Mouse (Mus musculus): Measurements from ENCODE around the gene Tmem265. TPM values are rescaled to one million over a fixed set of nuclear protein-coding genes. Genes with fewer than 3 reads are reported as not detected.

Gene Tmem265
- polyA plus RNA-seq (2014; fragmentation: Nextera tagmentation; extraction: Ambion mirVana), result 10.2 and 13.0 TPM in 2 replicates

- Histone ChIP-seq H3K4me3 (ENCODE audit: low read depth, low read length) (no peak within 1 kb of the TSS), H3K36me3 (ENCODE audit: control insufficient read depth, insufficient read depth, low read length) (peaks cover 32% of the 10 kb centered on the region), H3K4me2 (ENCODE audit: low read depth, low read length, severe bottlenecking) (no peak within 1 kb of the TSS), H3K4me1 (replicated peaks; ENCODE audit: control insufficient read depth, insufficient read depth, low read length) (no peaks in the 10 kb centered on the region), H3K27me3 (ENCODE audit: control insufficient read depth, insufficient read depth, low read length) (no peaks in the 10 kb centered on the region), H3K9me3 (ENCODE audit: control insufficient read depth, low read length) (no peaks in the 10 kb centered on the region), H3K9ac (ENCODE audit: low read length) (no peak within 1 kb of the TSS), H3K27ac (ENCODE audit: low read depth, low read length) (no peak within 1 kb of the TSS)
- DNase-seq (ENCODE audit: low spot score) (no peak), ATAC-seq (replicated peaks; ENCODE audit: low FRiP score) (no peak)
- 91% methylated on average over 5 of the region's 5 CpGs for WGBS
Measured at GRCm38 (mm10) chr7:127561340-127561858, at the start of gene Tmem265. Tmem265 (plus strand) TSS chr7:127561390.

- peak within 1 kb of the TSS; percentile 93 for H3K9ac ChIP-seq (ENCODE audit: low read length)
- H3K4me1 ChIP-seq (replicated peaks; ENCODE audit: control insufficient read depth, insufficient read depth, low read length), result peaks cover 5% of the 10 kb centered on the region; the same call in 1 of the 2 replicates
- H3K36me3 ChIP-seq (ENCODE audit: control insufficient read depth, insufficient read depth, low read length), result no peaks in the 10 kb centered on the region; the same call in 1 of the 2 replicates
- DNase-seq (ENCODE audit: low spot score) (peak; percentile 98), ATAC-seq (replicated peaks; ENCODE audit: low FRiP score) (peak; percentile 98)
- peak within 1 kb of the TSS; percentile 55 for H3K4me2 ChIP-seq (ENCODE audit: low read depth, low read length, severe bottlenecking)
- peak within 1 kb of the TSS; percentile 95 for H3K27ac ChIP-seq (ENCODE audit: low read depth, low read length)
- WGBS, result under 1% methylated on average over 35 of the region's 37 CpGs
- H3K9me3 ChIP-seq (ENCODE audit: control insufficient read depth, low read length), result no peaks in the 10 kb centered on the region
- peak within 1 kb of the TSS; percentile 86 for H3K4me3 ChIP-seq (ENCODE audit: low read depth, low read length)
- H3K27me3 ChIP-seq (ENCODE audit: control insufficient read depth, insufficient read depth, low read length), result no peaks in the 10 kb centered on the region
Measured at GRCm38 (mm10) chr7:127511808-127512230, 49.4 kb upstream of the Tmem265 start, which contains the start of gene Srcap. Srcap (plus strand) TSS chr7:127511983.

- peak overlapping the region; percentile 55 for H3K4me2 ChIP-seq (ENCODE audit: low read depth, low read length, severe bottlenecking)
- DNase-seq (ENCODE audit: low spot score), result peak; percentile 97
- ATAC-seq (replicated peaks; ENCODE audit: low FRiP score), result peak; percentile 78
- WGBS, result under 1% methylated on average over 57 of the region's 93 CpGs
- peak overlapping the region; percentile 95 for H3K27ac ChIP-seq (ENCODE audit: low read depth, low read length)
- H3K36me3 ChIP-seq (ENCODE audit: control insufficient read depth, insufficient read depth, low read length), result no peaks in the 10 kb centered on the region; the same call in 1 of the 2 replicates
- no peaks in the 10 kb centered on the region for H3K27me3 ChIP-seq (ENCODE audit: control insufficient read depth, insufficient read depth, low read length)
- H3K4me3 ChIP-seq (ENCODE audit: low read depth, low read length), result peak overlapping the region; percentile 86
- peaks cover 5% of the 10 kb centered on the region; the same call in 1 of the 2 replicates for H3K4me1 ChIP-seq (replicated peaks; ENCODE audit: control insufficient read depth, insufficient read depth, low read length)
- peak overlapping the region; percentile 93 for H3K9ac ChIP-seq (ENCODE audit: low read length)
- H3K9me3 ChIP-seq (ENCODE audit: control insufficient read depth, low read length), result no peaks in the 10 kb centered on the region
Measured at GRCm38 (mm10) chr7:127512231-127513015, 48.8 kb upstream of the Tmem265 start.

- Histone ChIP-seq H3K9ac (ENCODE audit: low read length) (peak overlapping the region; percentile 93), H3K27me3 (ENCODE audit: control insufficient read depth, insufficient read depth, low read length) (no peaks in the 10 kb centered on the region), H3K36me3 (ENCODE audit: control insufficient read depth, insufficient read depth, low read length) (no peaks in the 10 kb centered on the region; the same call in 1 of the 2 replicates), H3K4me2 (ENCODE audit: low read depth, low read length, severe bottlenecking) (peak overlapping the region; percentile 55), H3K27ac (ENCODE audit: low read depth, low read length) (peak overlapping the region; percentile 95; the same call in 1 of the 2 replicates), H3K4me1 (replicated peaks; ENCODE audit: control insufficient read depth, insufficient read depth, low read length) (peaks cover 5% of the 10 kb centered on the region; the same call in 1 of the 2 replicates), H3K4me3 (ENCODE audit: low read depth, low read length) (peak overlapping the region; percentile 86), H3K9me3 (ENCODE audit: control insufficient read depth, low read length) (no peaks in the 10 kb centered on the region)
- ATAC-seq (replicated peaks; ENCODE audit: low FRiP score) (no peak), DNase-seq (ENCODE audit: low spot score) (no peak)
- 56% methylated on average over 8 of the region's 8 CpGs for WGBS
Measured at GRCm38 (mm10) chr7:127513016-127513390, 48.2 kb upstream of the Tmem265 start.

GRCm38 (mm10) chr7:127513781-127514180, 47.4 kb upstream of the Tmem265 start:
- ATAC-seq (replicated peaks; ENCODE audit: low FRiP score) (no peak), DNase-seq (ENCODE audit: low spot score) (no peak)
- H3K4me1 ChIP-seq (replicated peaks; ENCODE audit: control insufficient read depth, insufficient read depth, low read length), result peaks cover 5% of the 10 kb centered on the region; the same call in 1 of the 2 replicates
- no peaks in the 10 kb centered on the region for H3K27me3 ChIP-seq (ENCODE audit: control insufficient read depth, insufficient read depth, low read length)
- no peak overlapping the region for H3K27ac ChIP-seq (ENCODE audit: low read depth, low read length)
- H3K4me2 ChIP-seq (ENCODE audit: low read depth, low read length, severe bottlenecking), result peak overlapping the region; percentile 55; the same call in 1 of the 2 replicates
- 92% methylated on average over 3 of the region's 3 CpGs for WGBS
- H3K36me3 ChIP-seq (ENCODE audit: control insufficient read depth, insufficient read depth, low read length), result no peaks in the 10 kb centered on the region; the same call in 1 of the 2 replicates
- no peaks in the 10 kb centered on the region for H3K9me3 ChIP-seq (ENCODE audit: control insufficient read depth, low read length)
- no peak overlapping the region; the same call in 1 of the 2 replicates for H3K4me3 ChIP-seq (ENCODE audit: low read depth, low read length)
- H3K9ac ChIP-seq (ENCODE audit: low read length), result no peak overlapping the region

- H3K9ac ChIP-seq (ENCODE audit: low read length), result no peak overlapping the region
- no peaks in the 10 kb centered on the region for H3K9me3 ChIP-seq (ENCODE audit: control insufficient read depth, low read length)
- DNase-seq (ENCODE audit: low spot score), result no peak
- H3K27ac ChIP-seq (ENCODE audit: low read depth, low read length), result no peak overlapping the region
- no peak overlapping the region for H3K4me3 ChIP-seq (ENCODE audit: low read depth, low read length)
- H3K36me3 ChIP-seq (ENCODE audit: control insufficient read depth, insufficient read depth, low read length), result peaks cover 4% of the 10 kb centered on the region; the same call in 1 of the 2 replicates
- H3K4me2 ChIP-seq (ENCODE audit: low read depth, low read length, severe bottlenecking), result no peak overlapping the region
- peaks cover 5% of the 10 kb centered on the region; the same call in 1 of the 2 replicates for H3K4me1 ChIP-seq (replicated peaks; ENCODE audit: control insufficient read depth, insufficient read depth, low read length)
- ATAC-seq (replicated peaks; ENCODE audit: low FRiP score), result no peak
- no peaks in the 10 kb centered on the region for H3K27me3 ChIP-seq (ENCODE audit: control insufficient read depth, insufficient read depth, low read length)
- 94% methylated on average over 7 of the region's 7 CpGs for WGBS
Measured at GRCm38 (mm10) chr7:127515846-127516245, 45.3 kb upstream of the Tmem265 start.

GRCm38 (mm10) chr7:127516344-127516743, 44.8 kb upstream of the Tmem265 start:
- H3K4me3 ChIP-seq (ENCODE audit: low read depth, low read length), result no peak overlapping the region
- no peak for DNase-seq (ENCODE audit: low spot score)
- H3K9ac ChIP-seq (ENCODE audit: low read length), result no peak overlapping the region
- 97% methylated on average over 6 of the region's 7 CpGs for WGBS
- ATAC-seq (replicated peaks; ENCODE audit: low FRiP score), result no peak
- peaks cover 5% of the 10 kb centered on the region; the same call in 1 of the 2 replicates for H3K36me3 ChIP-seq (ENCODE audit: control insufficient read depth, insufficient read depth, low read length)
- no peak overlapping the region for H3K4me2 ChIP-seq (ENCODE audit: low read depth, low read length, severe bottlenecking)
- H3K27me3 ChIP-seq (ENCODE audit: control insufficient read depth, insufficient read depth, low read length), result no peaks in the 10 kb centered on the region
- H3K4me1 ChIP-seq (replicated peaks; ENCODE audit: control insufficient read depth, insufficient read depth, low read length), result peaks cover 5% of the 10 kb centered on the region; the same call in 1 of the 2 replicates
- no peaks in the 10 kb centered on the region for H3K9me3 ChIP-seq (ENCODE audit: control insufficient read depth, low read length)
- no peak overlapping the region for H3K27ac ChIP-seq (ENCODE audit: low read depth, low read length)

GRCm38 (mm10) chr7:127519284-127519683, 41.9 kb upstream of the Tmem265 start, which contains the start of gene Gm42715:
Gm42715 (plus strand) TSS chr7:127519584.
- Histone ChIP-seq H3K27ac (ENCODE audit: low read depth, low read length) (no peak within 1 kb of the TSS), H3K36me3 (ENCODE audit: control insufficient read depth, insufficient read depth, low read length) (peaks cover 19% of the 10 kb centered on the region), H3K4me2 (ENCODE audit: low read depth, low read length, severe bottlenecking) (no peak within 1 kb of the TSS), H3K4me3 (ENCODE audit: low read depth, low read length) (no peak within 1 kb of the TSS), H3K9me3 (ENCODE audit: control insufficient read depth, low read length) (no peaks in the 10 kb centered on the region), H3K9ac (ENCODE audit: low read length) (no peak within 1 kb of the TSS), H3K4me1 (replicated peaks; ENCODE audit: control insufficient read depth, insufficient read depth, low read length) (no peaks in the 10 kb centered on the region), H3K27me3 (ENCODE audit: control insufficient read depth, insufficient read depth, low read length) (no peaks in the 10 kb centered on the region)
- DNase-seq (ENCODE audit: low spot score), result no peak
- no peak for ATAC-seq (replicated peaks; ENCODE audit: low FRiP score)
- WGBS, result 89% methylated on average over 3 of the region's 3 CpGs

Measured in forebrain, embryonic 11.5 days (tissue).